8 mouse cellular contexts compared by ENCODE assay signal in the genomic region with DNA sequence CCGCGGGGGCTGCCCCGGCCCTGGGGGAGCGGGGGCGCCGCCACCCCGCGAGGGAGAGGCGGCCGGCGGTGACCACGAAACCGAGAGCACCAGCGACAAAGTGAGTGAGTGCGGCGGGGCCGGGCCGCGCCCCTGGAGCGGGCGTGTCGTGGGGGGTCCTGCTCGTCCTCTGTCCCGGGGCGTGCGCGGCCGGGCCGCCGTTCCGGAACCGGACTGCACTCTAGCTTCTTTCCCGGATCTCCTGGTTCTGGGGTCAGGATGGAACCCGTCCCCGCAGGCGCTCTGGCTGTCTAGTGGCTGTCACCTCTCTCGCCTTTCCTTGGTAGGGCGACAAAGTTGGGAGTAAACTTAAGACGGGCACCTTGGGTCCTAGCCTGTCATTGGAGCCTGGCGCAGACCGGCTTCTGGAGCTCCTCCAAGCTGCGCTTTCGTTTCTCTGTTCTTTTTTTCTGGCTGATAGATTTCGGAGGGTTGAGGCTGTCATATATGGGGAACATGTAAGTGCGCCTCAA. TPM values are rescaled to one million over a fixed set of nuclear protein-coding genes. Genes with fewer than 3 reads are reported as not detected.
DNase-seq lines count a peak whose midpoint lies in the region; ATAC-seq lines count a peak whose summit lies in the region.

No protein-coding gene starts in this region.

- peak overlapping the region; percentile 63 for H3K27ac ChIP-seq in heart, embryonic 10.5 days
- peak overlapping the region; percentile 41; the same call in 1 of the 2 replicates for H3K27ac ChIP-seq in stomach, embryonic 16.5 days (ENCODE audit: low read length)

- peak; percentile 46 to 48 for DNase-seq in right cerebral cortex, postnatal 10 days (ENCODE audit: low spot score in 2 of 2)
- DNase-seq in right cerebral cortex, postnatal 36 days (ENCODE audit: low spot score in 2 of 2): no peak
- DNase-seq in embryo, embryonic 9.5 days (ENCODE audit: extremely low spot score): peak; percentile 23
- DNase-seq in heart, embryonic 10.5 days (ENCODE audit: low spot score): no peak
- DNase-seq in kidney, adult 9 months: peak; percentile 56
- peak; percentile 35 for DNase-seq in lung, postnatal 10 days
- DNase-seq in frontal cortex, postnatal 25 days (ENCODE audit: low spot score in 2 of 2): no peak

- peaks cover 9% of the 10 kb centered on the region; the same call in 1 of the 2 replicates for H3K4me1 ChIP-seq in heart, embryonic 10.5 days
- H3K4me1 ChIP-seq in stomach, embryonic 16.5 days (ENCODE audit: control insufficient read depth, insufficient read depth, low read length): no peaks in the 10 kb centered on the region; the same call in 1 of the 2 replicates

- peak; percentile 57 for ATAC-seq in stomach, embryonic 16.5 days (ENCODE audit: insufficient read depth, low FRiP score)

- H3K36me3 ChIP-seq in heart, embryonic 10.5 days: no peaks in the 10 kb centered on the region
- no peaks in the 10 kb centered on the region for H3K36me3 ChIP-seq in stomach, embryonic 16.5 days (ENCODE audit: control insufficient read depth, insufficient read depth, low read length)

- peak overlapping the region; percentile 81 for H3K9ac ChIP-seq in stomach, embryonic 16.5 days (ENCODE audit: low read length)

- peak overlapping the region; percentile 98 for H3K4me2 ChIP-seq in stomach, embryonic 16.5 days (ENCODE audit: low read depth, low read length)

- WGBS in heart, embryonic 10.5 days: 1% methylated on average over 41 of the region's 45 CpGs
- 1% methylated on average over 44 of the region's 45 CpGs for WGBS in stomach, embryonic 16.5 days

- no peaks in the 10 kb centered on the region for H3K9me3 ChIP-seq in heart, embryonic 10.5 days
- H3K9me3 ChIP-seq in stomach, embryonic 16.5 days (replicated peaks; ENCODE audit: control insufficient read depth, low read length): no peaks in the 10 kb centered on the region

- peaks cover 85% of the 10 kb centered on the region for H3K27me3 ChIP-seq in heart, embryonic 10.5 days (ENCODE audit: insufficient read depth, poor library complexity, severe bottlenecking)
- H3K27me3 ChIP-seq in stomach, embryonic 16.5 days (ENCODE audit: control insufficient read depth, insufficient read depth, low read length): peaks cover 8% of the 10 kb centered on the region

- H3K4me3 ChIP-seq in heart, embryonic 10.5 days: peak overlapping the region; percentile 86
- H3K4me3 ChIP-seq in stomach, embryonic 16.5 days (replicated peaks; ENCODE audit: low read length): peak overlapping the region; percentile 78

RNA-seq across cellular contexts. Expression of a gene that starts 0.5 kb away (rescaled TPM):
- polyA plus RNA-seq in heart, embryonic 10.5 days (2016; fragmentation: Nextera tagmentation; extraction: Ambion mirVana): 0.42 and 0.64 TPM in 2 replicates
- 9.2 and 9.9 TPM in 2 replicates for polyA plus RNA-seq in stomach, embryonic 16.5 days (2015; fragmentation: Nextera tagmentation; extraction: Ambion mirVana)

Comparison
In these comparisons a context has a peak if more than half of its experiments do, and no peak if none do; other contexts are left out.
1. DNase-seq: peak in right cerebral cortex, postnatal 10 days (2 of 2), embryo, embryonic 9.5 days (single experiment), kidney, adult 9 months (single experiment) and lung, postnatal 10 days (single experiment); none in right cerebral cortex, postnatal 36 days (0 of 2), heart, embryonic 10.5 days (single experiment) and frontal cortex, postnatal 25 days (0 of 2).